Mouse (Mus musculus) thymus, adult 2 months (tissue): ENCODE data around the gene Olfr564. TPM values are rescaled to one million over a fixed set of nuclear protein-coding genes. Genes with fewer than 3 reads are reported as not detected.

Source experiments
- DNase-seq: peaks from one replicate; pipeline ENCODE4 v3.0.0; 2021
- H3K27ac ChIP-seq: fragments of 200-500 bp; 2 replicates; pipeline ENCODE4 v1.5.1; 2012; ENCODE audit warnings: low read length, control low read depth; ENCODE audit not compliant: control insufficient read depth, insufficient read depth
- H3K27me3 ChIP-seq: fragments of 200-500 bp; 2 replicates; pipeline ENCODE4 v1.6.1; 2012; ENCODE audit warnings: mild to moderate bottlenecking, low read length, moderate library complexity, mixed read lengths; ENCODE audit not compliant: control insufficient read depth, insufficient read depth
- H3K36me3 ChIP-seq: fragments of 200-500 bp; 2 replicates; pipeline ENCODE4 v1.6.1; 2012; ENCODE audit warnings: mild to moderate bottlenecking, low read length, moderate library complexity; ENCODE audit not compliant: control insufficient read depth, insufficient read depth
- H3K4me1 ChIP-seq: fragments of 200-500 bp; replicated peaks from 2 replicates; pipeline ENCODE4 v1.6.1; 2012; ENCODE audit warnings: low read length; ENCODE audit not compliant: control insufficient read depth, insufficient read depth
- H3K4me3 ChIP-seq: fragments of 200-500 bp; 2 replicates; pipeline ENCODE4 v1.5.1; 2012; ENCODE audit warnings: mild to moderate bottlenecking, low read length, control low read depth, moderate library complexity; ENCODE audit not compliant: control insufficient read depth, insufficient read depth
- CTCF ChIP-seq: fragments of 200-500 bp; IDR thresholded peaks from 2 replicates; pipeline ENCODE4 v1.5.1; 2012; ENCODE audit warnings: mild to moderate bottlenecking, control low read depth, low read length, moderate library complexity, borderline replicate concordance; ENCODE audit not compliant: control insufficient read depth, poor library complexity, insufficient read depth; ENCODE audit errors: extremely low read depth
- POLR2A ChIP-seq: fragments of 200-500 bp; IDR thresholded peaks from 2 replicates; pipeline ENCODE4 v1.6.1; 2012; ENCODE audit warnings: mild to moderate bottlenecking, low read length, control low read depth, moderate library complexity; ENCODE audit not compliant: control insufficient read depth, poor library complexity, insufficient read depth; ENCODE audit errors: extremely low read depth
- WGBS: fragments of 180-500 bp; shearing (Covaris S2); methylation state at CpG from one replicate; pipeline ENCODE4 v1.1.7; 2018; 5-methylcytosine and 5-hydroxymethylcytosine counted together
- polyA plus RNA-seq: library from polyadenylated mRNA; depleted of rRNA; stranded (reverse); fragments of >200 nt; gene quantifications from 2 replicates; pipeline ENCODE4 v1.2.3, GENCODE M21; 2012; rRNA removed

Gene Olfr564
- not detected in 2 replicates for polyA plus RNA-seq

DNA sequence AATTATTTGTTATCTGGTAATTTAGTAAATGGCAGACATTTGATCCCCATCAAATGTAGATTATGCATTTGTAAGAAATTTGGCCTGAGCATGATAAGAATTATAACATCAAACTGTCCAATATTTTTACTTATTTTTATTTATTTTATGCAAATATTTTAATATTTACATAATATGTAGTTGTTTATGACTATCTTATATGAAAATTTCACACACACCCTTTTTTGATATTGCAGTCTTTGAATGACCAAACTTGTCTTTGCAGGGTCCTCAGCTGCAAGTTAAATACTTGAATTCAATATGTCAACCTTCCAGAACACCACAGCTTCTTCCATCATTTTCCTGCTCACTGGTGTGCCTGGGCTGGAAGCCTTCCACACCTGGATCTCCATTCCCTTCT, at the start of gene Olfr564:
TSS of gene Olfr564 (plus strand) at position 301 of the 400 bp plus-strand sequence.
- no peaks in the 10 kb centered on the region for H3K27me3 ChIP-seq
- H3K36me3 ChIP-seq, result no peaks in the 10 kb centered on the region
- DNase-seq, result no peak
- H3K4me3 ChIP-seq, result no peak within 1 kb of the TSS
- TF ChIP-seq POLR2A, result no peak
- no peak for TF ChIP-seq CTCF
- no peak within 1 kb of the TSS for H3K27ac ChIP-seq
- no peaks in the 10 kb centered on the region for H3K4me1 ChIP-seq

DNA sequence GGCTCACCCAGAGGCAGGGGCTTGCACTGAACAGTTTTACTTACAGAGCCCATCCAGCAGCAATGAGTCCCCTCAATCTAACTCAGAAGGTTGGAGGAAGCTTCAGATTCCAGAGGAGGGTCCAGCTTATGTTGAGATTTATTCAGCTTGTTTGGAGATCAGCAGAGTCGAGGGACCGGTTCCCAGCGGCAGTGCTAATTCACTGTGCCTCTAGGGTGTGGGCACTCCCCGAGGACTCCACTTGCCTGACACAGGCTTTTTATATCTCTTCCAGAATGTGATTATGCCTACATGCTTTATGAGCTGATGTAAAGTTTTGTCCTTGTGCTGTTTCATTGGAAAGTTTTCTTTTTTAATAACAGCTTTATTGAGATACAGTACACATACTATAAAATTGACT, 44.0 kb upstream of the Olfr564 start, which contains the start of the genes Olfr560 and Olfr78:
TSS of gene Olfr560 (minus strand) at position 101 of the 400 bp plus-strand sequence.
TSS of gene Olfr78 (minus strand) at position 206 of the 400 bp plus-strand sequence.
- no peak for DNase-seq
- no peak within 1 kb of the TSS for H3K27ac ChIP-seq
- H3K4me3 ChIP-seq, result no peak within 1 kb of the TSS
- TF ChIP-seq POLR2A (no peak), CTCF (no peak)
- WGBS, result 86% methylated on average over 4 of the region's 4 CpGs
- no peaks in the 10 kb centered on the region for H3K36me3 ChIP-seq
- H3K27me3 ChIP-seq, result no peaks in the 10 kb centered on the region
- no peaks in the 10 kb centered on the region for H3K4me1 ChIP-seq

DNA sequence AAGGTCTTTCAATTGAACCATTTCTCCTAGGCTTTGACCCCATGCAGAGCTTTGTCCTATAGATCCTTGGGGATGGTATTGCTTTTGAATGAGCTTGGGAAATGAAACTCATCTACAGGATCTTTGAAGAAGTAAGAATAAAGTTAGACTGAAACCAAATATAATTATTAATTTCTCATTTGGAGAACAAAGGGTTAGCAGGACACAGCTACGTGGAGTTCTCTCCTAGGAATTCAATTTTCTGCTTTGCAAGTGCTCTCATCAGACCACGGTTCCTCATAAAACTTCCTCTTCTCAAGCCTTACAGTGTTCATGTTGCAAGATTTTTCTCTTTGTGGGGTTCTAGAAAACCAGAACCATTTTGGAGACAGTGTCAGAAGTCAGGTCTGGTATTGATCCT, 32.4 kb upstream of the Olfr564 start, which contains the start of gene Olfr561:
TSS of gene Olfr561 (plus strand) at position 301 of the 400 bp plus-strand sequence.
- no peak for TF ChIP-seq CTCF
- no peak for TF ChIP-seq POLR2A
- Histone ChIP-seq H3K4me1 (no peaks in the 10 kb centered on the region), H3K36me3 (no peaks in the 10 kb centered on the region), H3K27ac (no peak within 1 kb of the TSS), H3K27me3 (no peaks in the 10 kb centered on the region), H3K4me3 (no peak within 1 kb of the TSS)
- no peak for DNase-seq
- WGBS, result 17% methylated on average over 2 of the region's 2 CpGs

Other genes with a start within 250 kb of the Olfr564 start
- gene Trim21, start 238.0 kb upstream of the Olfr564 start, polyA plus RNA-seq, result 20.4 and 23.6 TPM in 2 replicates
- 0.13 TPM in 1 of 2 replicates, not detected in the other for gene Olfr550, start 232.0 kb upstream of the Olfr564 start, polyA plus RNA-seq
- gene Olfr551, start 211.6 kb upstream of the Olfr564 start, polyA plus RNA-seq, result not detected in 2 replicates
- gene Olfr552, start 205.7 kb upstream of the Olfr564 start, polyA plus RNA-seq, result not detected in 2 replicates
- not detected in 2 replicates for gene Olfr553, start 185.3 kb upstream of the Olfr564 start, polyA plus RNA-seq
- not detected in 2 replicates for gene Olfr554, start 165.0 kb upstream of the Olfr564 start, polyA plus RNA-seq
- not detected in 2 replicates for gene Olfr555, start 144.7 kb upstream of the Olfr564 start, polyA plus RNA-seq
- gene Olfr556, start 138.6 kb upstream of the Olfr564 start, polyA plus RNA-seq, result not detected in 2 replicates
- 14.0 and 16.3 TPM in 2 replicates for gene Trim68, start 116.2 kb upstream of the Olfr564 start, polyA plus RNA-seq
- not detected in 2 replicates for gene Olfr557, start 107.6 kb upstream of the Olfr564 start, polyA plus RNA-seq
- gene Olfr558, start 101.3 kb upstream of the Olfr564 start, polyA plus RNA-seq, result 0.11 and 0.49 TPM in 2 replicates
- gene Olfr33, start 84.4 kb upstream of the Olfr564 start, polyA plus RNA-seq, result not detected in 2 replicates
- not detected in 2 replicates for gene Olfr559, start 76.0 kb upstream of the Olfr564 start, polyA plus RNA-seq
- gene Olfr560, start 44.1 kb upstream of the Olfr564 start, polyA plus RNA-seq, result not detected in 2 replicates
- gene Olfr78, start 44.0 kb upstream of the Olfr564 start, polyA plus RNA-seq, result 0.29 and 0.32 TPM in 2 replicates
- not detected in 2 replicates for gene Olfr561, start 32.3 kb upstream of the Olfr564 start, polyA plus RNA-seq
- gene Olfr566, start 55.3 kb downstream of the Olfr564 start, polyA plus RNA-seq, result not detected in 2 replicates
- not detected in 2 replicates for gene Olfr568, start 73.6 kb downstream of the Olfr564 start, polyA plus RNA-seq
- not detected in 2 replicates for gene Olfr569, start 87.4 kb downstream of the Olfr564 start, polyA plus RNA-seq
- gene Olfr570, start 91.1 kb downstream of the Olfr564 start, polyA plus RNA-seq, result not detected in 2 replicates
- not detected in 2 replicates for gene Olfr571, start 114.1 kb downstream of the Olfr564 start, polyA plus RNA-seq
- gene Olfr572, start 120.9 kb downstream of the Olfr564 start, polyA plus RNA-seq, result not detected in 2 replicates
- not detected in 2 replicates for gene Olfr573-ps1, start 139.1 kb downstream of the Olfr564 start, polyA plus RNA-seq
- not detected in 2 replicates for gene Olfr574, start 145.0 kb downstream of the Olfr564 start, polyA plus RNA-seq
- not detected in 2 replicates for gene Olfr575, start 155.3 kb downstream of the Olfr564 start, polyA plus RNA-seq
- not detected in 2 replicates for gene Olfr576, start 159.2 kb downstream of the Olfr564 start, polyA plus RNA-seq
- gene Olfr577, start 172.5 kb downstream of the Olfr564 start, polyA plus RNA-seq, result not detected in 2 replicates
- gene Olfr578, start 185.8 kb downstream of the Olfr564 start, polyA plus RNA-seq, result not detected in 2 replicates
- not detected in 2 replicates for gene Olfr582, start 234.5 kb downstream of the Olfr564 start, polyA plus RNA-seq
- gene Olfr583, start 247.8 kb downstream of the Olfr564 start, polyA plus RNA-seq, result not detected in 2 replicates